Mouse (Mus musculus): ENCODE measurements at regions not wholly inside any gene's neighbourhood (a gene's known extent, or its start where the extent isn't known, plus 50 kb on each side); places are given as distances from the start of the nearest gene placed in this dataset.

- TF ChIP-seq CTCF (IDR thresholded peaks at IDR 0.05; ENCODE audit: low read depth, low read length) (no peak), POLR2A (IDR thresholded peaks at IDR 0.05; ENCODE audit: insufficient read depth, low read length) (no peak)
Measured at GRCm38 (mm10) chr12:78119246-78119645, 74.8 kb upstream of the Gm6657 start.
